Mouse (Mus musculus): ENCODE measurements around the gene Zfp664.
A peak's percentile ranks its signal among the peaks of the same experiment; 100 is the strongest.

Gene Zfp664

DNA sequence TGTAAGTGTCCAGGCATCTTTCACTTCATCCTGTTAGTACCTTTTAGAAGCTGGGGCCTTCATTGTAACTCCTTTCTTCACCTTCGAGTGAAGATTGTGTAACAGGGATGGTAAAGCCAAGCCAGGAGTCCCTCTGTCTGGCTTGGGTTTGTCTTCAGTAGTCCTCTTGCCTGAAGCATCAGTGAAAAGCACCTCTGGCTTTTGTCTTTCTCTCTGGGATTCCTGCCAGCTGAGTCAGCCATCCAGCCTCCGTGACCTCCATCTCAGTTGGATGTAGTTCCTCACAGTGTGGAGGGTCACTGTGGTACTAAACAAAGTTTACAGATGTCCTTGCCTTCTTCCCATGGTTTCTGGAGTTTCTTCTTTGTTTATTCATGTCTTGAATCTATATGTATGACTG lies 9.5 kb downstream of the Zfp664 start:
- no peak for DNase-seq (ENCODE audit: low read depth, low spot score)

DNA sequence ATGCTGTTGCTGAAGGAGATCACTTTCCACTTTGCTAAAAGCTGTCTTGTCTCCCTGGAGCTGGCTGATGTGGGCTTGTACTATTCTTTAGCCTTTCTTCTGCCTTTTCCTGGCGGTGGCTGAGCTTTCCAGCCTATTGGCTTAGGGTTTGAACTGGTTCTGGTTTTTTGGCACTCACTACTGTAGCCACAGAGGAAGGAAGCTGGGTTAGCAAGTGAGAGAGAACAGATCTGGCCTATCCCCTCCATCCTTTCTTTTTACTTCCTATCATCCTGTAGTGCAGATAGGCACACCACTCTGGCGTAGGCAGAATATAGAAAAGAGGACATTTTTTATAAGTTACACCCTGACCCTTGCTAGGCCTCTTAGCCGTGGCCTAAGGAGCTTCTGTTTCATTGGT lies 10.6 kb downstream of the Zfp664 start:
- peak; percentile 38 for DNase-seq (ENCODE audit: low read depth, low spot score)

DNA sequence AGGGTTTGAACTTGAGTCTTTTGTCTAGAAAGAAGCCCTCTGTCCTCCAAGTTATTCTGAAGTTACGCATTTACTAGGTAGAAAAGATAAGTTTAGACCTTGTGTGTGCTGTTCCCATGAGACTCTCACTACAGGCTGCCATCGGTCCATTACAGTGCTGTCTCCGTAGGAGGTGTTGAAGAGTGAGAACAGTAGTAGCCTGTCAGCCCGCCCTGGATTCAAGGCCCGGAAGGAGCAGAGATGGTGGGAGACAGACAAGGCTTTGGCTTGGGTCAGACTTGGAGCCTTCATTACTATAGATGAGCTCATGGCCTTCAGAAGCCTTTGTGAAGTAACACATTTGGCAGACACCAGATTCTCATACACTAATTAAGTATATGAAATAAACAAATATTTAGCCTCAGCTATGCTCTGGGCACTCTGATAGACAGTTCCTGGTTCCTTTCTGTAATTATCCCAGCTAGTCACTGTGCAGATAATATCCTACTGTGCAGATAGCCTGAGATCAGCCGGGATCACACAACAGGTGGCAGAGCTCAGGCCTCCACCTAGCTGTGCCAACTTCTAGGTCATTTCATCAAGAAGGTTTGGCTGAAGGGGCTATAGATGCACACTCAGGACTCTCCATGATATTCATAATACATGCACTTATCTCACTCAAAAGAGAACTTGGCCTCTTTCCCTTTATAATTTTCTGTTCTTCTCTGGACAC lies 11.6 kb downstream of the Zfp664 start:
- DNase-seq (ENCODE audit: low read depth, low spot score), result no peak

DNA sequence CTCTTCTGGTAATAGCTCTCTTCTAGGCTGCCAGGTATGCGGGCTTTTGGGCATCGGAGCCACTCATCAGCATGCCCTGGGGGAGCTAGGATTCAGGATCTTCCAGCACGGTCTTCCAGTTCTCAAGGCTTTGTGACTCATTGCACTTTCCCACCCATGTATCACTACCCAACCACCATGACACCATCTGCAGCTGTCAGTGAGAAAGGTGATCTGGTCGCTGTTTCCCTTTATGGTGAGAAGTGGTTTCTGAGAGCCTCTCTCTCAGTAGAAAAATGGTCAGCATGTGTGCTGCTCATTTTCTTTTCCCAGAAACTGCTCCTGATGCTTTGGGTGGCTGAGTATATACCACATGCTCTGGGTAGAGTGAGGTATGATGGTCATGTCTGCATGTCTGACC lies 16.8 kb downstream of the Zfp664 start:
- DNase-seq (ENCODE audit: low read depth, low spot score), result no peak

DNA sequence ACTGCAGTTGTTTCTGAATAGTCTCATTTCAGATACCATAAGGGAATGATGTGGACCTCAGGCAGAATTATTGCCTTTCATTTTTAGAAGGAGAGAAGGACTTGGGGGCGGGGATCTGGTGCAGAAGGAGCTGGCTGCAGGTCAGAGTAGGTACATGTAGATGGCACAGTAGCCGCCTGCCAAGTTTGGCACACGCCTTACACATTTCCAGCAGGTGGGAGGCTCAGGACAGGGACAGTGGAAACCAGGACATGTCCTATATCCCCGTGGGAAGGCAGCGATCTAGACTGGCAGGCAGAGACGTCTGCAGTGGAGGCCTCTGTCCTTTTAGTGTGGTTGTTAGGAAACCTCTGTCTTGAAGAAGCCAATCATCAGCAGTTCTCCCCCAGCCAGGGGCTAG lies 17.3 kb downstream of the Zfp664 start:
- no peak for DNase-seq (ENCODE audit: low read depth, low spot score)

DNA sequence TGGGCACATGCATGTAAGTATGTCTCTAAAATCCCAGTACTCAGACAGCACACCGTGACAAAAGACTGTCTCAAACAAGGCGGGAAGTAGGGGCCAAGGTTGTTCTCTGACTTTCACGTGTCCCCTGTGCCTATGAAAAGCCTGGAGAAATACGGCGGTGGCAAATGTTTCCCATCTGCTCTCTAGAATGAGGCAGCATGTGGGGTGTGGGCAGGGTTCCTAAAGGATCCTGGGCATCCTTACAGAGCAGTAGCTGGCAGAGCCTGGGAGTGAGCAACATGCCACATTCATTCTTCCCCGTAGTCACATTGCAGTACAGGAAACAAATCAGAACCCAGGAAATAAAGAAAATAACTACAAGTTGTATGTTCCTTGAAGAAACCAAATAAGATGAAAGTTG lies 21.4 kb downstream of the Zfp664 start:
- DNase-seq (ENCODE audit: low read depth, low spot score), result no peak

DNA sequence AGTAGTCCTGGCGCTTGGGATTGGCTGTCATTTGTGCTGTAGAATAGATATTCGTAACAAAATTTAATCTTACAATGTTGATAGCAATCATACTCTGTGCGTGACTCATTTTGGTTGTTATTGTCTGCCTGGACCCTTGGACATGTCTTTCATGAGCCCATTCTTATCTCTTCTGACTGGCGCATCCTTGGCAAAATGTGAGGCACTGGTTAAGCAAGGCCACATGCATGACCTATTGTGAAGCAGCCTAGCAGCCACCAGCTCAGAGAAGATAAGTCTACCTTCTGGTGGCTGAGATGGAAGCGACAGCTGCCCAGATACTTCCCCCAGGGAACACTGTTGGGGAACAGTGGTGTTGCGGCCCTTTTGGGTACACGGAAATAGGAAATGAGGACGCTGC lies 26.2 kb downstream of the Zfp664 start:
- DNase-seq (ENCODE audit: low read depth, low spot score), result no peak

DNA sequence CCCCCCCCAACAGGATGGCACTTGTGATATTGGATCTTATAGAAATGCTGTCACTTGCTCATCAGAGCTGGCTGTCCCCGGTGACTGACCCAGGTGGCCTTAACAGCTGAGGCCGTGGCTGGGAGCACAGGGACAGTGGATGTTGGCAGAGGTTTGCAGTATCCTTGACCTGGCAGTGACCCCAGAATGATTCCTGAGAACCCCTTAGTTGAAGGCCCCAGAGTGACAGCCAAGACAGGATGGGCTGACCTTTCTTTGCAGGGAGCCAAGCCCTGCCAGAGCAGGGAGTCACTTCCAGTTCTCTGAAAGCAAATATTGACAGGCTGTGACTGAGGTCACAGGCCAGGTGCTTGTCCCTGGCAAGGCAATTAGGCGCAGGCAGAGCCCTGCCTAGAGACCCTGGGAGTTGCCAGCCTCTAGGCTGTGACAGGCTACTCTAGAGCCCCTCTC lies 29.5 kb downstream of the Zfp664 start:
- no peak for DNase-seq (ENCODE audit: low read depth, low spot score)

DNA sequence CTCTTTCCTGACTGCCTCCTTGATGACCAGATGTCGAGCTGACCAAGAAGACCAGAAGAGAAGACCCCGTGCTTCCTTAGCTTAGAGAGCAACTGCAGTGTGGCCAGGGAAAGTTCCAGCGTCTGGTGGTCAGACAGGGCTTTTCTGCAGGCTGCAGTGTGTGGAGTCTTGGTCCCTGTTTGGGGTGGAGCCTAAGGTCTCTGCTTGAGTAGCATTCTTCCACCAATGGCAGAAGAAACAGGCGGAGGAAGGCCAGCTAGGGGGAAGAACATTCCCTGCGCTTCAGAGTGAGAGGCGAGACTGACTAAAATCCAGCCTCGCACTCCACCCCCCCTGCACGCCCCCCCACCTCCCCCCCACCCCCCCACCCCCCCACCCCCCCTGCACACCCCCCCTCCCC lies 33.6 kb downstream of the Zfp664 start:
- no peak for DNase-seq (ENCODE audit: low read depth, low spot score)

DNA sequence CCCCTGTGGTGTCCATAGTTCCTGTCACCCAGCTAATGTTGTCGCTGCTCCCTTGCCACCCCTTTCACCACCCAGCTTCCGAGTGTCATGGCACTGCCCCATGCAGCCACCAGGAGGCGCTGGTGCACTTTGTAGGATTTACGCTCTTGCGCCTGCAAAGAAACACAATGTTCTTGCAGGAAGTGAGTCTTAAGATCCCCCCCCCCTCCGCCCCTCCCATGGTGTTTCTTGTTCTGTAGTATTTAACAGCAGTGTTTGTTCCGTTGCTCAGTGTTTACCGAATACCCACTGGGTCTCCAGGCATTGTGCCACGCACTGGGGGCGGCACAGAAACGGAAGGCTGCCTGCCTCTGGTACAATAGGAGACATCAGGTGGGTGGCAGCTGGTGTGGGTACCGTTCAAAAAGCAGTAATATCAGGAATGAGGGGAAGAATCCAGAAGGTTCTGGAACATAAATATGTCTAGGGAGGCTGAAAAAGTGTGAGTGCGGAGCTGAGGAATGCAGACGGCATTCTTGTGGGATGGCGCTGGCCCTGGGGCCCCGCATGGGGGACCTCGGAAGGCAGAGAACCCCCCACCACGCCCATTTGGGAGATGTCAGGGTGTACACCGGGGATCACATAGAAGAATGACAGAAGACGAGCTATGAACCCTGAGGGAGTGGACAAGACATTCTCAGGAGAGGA lies 37.6 kb downstream of the Zfp664 start:
- peak; percentile 88 for DNase-seq (ENCODE audit: low read depth, low spot score)

DNA sequence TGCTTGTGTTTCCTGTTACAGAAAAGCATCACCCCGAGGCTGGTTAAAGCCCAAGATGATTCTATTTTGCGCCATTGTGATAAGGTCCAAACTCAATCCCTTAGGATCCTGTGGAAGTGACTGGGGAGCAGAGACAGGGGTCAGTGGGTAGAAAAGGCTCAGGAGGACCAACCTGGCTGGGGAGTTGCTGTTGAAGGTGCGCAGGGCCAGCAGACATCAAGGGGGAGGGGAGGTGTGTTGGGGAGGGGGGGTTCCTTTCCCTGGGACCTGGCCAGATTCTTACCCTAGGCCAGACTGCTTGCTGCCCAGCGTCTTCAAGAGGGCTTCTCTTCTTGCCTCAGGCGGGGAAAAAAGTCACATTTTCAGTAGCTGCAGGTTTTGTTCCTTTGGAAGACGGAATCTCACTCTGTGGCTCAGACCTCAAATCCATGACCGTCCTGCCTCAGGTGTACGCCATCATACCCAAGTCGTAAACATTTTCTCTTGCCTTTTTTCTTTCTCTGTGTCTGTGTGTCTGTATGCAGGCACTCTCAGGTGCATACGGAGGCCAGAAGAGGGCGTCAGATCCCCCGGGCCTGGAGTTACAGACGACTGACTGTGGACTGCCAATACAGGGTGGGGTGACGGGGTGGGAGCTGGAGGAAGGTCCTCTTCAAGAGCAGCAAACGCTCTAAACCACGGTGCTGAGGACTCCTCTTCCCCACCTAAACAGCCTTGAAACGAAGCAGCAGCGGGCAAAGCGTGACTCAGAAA lies 38.4 kb downstream of the Zfp664 start:
- DNase-seq (ENCODE audit: low read depth, low spot score), result no peak

DNA sequence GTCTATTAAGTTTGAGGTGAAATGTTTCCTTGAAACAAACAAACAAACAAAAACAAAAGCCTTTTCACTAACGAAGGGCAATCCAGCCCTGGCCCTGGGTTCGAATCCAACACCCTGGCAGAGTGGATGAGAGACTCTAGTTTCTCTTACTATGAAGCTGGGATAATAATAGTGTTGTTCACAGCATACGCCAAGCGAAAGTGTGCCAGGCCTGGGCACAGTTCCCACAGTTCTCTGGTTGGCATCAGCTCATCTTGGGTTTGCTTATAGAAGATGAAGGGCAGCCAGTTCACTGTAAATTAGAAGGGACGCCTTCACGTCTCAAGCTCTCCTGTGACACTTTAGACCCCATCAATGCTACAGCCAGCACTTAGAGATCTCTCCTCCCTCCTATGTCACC lies 39.2 kb downstream of the Zfp664 start:
- DNase-seq (ENCODE audit: low read depth, low spot score), result no peak

DNA sequence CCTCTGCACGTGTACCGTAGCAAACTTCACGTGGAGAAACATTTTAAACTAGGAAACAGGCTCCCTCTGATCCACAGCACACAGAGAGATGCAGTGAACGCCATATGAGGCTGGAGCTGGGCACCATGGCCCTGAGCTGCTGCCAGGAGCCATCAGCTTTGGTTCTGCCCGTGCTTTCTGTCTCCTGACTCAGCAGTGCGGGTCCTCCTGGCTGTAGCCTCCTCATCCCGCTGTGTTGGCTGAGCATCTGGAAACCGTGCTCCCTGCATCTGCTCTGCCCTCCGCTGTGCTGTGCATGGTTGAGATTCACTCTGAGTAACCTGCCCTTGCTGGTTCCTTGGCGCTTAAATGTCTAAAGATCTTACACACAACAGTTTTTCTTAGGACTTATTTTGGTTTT lies 39.7 kb downstream of the Zfp664 start:
- DNase-seq (ENCODE audit: low read depth, low spot score), result no peak

DNA sequence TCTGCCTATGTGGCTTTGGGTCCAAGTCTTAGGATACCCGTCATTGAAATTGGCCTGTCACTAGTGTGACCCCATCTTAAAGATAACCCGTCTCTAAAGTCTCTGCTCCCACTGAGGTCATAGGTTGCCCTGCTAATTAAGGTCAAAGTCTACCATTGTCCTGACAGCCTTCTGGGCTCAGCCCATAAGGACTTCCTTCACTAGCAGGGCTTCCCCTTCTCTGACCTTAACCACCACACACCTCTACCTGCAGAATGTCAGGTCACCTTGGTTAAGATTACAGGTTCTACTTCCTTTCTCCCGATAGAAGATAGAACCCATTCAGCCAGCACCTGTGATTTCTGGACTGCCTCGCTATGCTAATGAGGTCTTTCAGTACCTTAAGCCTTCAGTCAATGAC lies 41.4 kb downstream of the Zfp664 start:
- no peak for DNase-seq (ENCODE audit: low read depth, low spot score)

DNA sequence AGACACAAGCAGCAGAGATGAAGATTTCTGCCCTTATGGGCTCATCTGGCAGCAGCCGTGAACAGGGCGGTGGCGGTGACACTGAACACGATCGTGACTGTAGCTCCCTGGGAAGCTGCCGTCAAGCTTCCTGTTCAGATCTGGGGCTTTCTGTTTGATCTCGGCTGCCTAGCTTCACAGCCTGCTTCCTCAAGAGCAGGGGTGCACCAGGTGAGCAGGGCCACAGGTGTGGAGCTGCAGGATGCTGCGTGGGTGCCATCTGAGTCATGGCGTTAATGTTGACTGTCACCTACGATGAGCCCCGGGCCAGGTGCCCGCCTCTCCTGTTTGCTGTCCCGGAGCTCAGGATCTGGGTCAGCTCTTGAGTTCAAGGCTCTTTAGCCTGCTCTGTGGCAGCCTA lies 44.4 kb downstream of the Zfp664 start:
- peak; percentile 80 for DNase-seq (ENCODE audit: low read depth, low spot score)

DNA sequence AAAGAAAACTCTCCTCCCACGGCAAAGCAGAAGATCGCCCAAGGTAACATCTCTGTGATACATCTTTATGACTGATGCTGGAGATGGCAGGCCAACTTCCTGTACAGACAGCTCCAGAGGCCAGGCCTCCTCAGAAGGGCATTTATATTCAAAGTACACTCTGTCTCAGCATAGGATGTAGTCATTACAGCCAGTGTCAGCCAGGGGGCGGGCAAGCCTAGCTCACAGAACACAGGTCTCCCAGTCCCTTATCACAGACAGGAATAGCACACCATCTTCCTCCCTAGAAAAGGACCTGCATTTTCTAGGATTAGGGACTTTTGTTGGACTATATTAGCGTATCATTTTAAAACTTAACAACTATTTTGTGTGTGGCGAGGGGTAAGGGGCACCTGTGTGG lies 46.4 kb downstream of the Zfp664 start:
- DNase-seq (ENCODE audit: low read depth, low spot score), result peak; percentile 73

DNA sequence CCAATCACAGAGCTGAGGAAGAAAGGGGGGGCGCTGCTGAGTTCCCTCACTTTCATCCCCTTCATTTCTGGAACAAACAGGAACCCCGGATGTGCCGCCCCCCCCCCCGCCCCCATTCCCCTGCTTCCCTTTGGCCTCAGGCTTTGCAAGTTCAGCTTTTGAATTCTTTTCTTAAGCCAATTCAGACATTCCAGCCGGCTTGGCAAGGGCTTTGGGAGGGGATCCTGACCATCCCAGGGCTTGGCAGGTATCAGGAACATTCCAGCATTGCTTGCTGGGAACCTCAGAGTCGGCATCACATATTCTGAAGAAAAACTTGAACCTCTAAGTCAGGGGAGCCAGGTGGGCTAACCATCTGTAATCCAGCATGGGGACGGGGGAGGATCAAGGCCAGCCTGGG lies 49.8 kb downstream of the Zfp664 start:
- DNase-seq (ENCODE audit: low read depth, low spot score), result no peak

DNA sequence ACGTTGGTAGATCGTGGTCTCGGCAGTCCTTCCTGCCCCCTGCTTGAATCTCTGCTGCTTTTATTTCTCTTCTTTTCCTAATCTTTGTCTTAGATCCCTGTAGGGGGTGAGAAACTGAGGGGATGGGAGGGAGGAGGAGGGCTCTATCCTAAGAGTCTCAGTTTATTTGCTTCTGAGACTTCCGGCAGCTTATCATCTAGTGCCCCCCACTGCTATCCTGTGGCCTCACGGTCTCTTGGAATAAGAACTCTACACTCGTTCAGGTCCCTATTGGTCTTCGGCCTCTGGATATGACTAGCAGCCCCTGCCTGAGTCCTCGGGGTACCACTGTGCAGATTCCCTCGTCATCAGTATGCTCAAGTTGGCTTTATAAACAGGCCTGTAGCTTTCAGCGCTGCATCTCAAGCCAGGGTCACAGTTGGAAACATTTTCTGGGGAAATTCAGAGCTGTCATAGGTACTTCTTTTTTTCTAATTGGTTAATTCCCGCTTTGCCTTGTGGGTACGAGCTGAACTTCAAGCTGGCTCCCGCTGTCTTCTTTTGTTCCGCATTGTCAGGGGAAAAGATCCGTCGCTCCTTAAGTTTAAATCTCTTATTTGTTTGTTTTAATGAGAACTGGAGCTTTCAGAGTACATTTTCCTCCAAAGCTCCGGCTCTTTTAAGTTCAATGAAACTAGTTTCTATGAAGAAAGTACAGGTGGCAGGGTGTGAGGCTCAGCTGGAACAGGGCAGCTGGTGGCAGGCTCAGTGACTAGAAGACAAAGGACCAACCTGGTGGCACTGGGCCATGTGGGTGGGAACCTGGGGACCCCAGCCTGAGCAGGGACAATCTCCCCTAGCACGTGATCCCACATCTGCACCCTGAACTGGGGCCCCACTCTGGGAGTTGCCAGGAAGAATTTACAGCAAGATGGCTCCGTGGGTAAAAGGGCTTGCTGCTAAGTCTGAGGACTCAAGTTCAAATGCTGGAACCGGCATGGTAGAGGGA lies 50.7 kb downstream of the Zfp664 start:
- no peak for DNase-seq (ENCODE audit: low read depth, low spot score)

DNA sequence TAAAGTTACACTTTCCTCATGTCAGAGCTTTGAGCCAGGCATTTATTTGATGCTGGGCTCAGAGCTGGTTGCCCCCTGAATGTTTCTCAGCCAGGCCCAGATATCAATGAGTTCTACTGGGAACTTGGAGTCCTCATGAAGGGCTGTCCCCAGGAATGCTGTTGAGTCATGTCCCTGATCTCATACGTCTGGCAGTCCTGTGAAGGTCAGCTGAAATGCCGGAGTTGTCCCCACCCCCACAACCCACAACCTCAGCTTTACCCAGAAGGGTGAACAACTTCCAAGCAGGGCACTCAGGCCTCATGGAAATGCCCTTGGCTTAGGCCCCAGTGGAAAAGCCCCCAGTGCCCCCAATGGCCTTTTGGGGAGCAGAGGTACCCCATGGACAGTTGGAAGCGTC lies 57.3 kb downstream of the Zfp664 start:
- DNase-seq (ENCODE audit: low read depth, low spot score), result no peak

DNA sequence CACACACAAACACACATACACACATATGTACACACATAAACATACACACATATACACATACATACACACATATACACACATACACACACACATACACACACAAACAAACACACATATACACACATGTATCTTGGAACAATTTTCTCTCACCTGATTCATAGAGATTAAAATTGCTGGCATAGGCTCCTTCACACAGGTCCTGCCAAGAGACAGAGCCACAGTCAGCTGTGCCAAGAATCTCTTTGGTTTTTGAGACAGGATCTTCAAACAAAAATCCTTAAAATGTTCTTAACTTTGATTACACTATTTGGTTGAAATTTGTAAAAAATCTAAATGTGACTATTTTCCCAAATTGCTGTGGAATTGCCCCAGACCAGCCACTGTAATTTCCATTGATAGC lies 58.9 kb downstream of the Zfp664 start:
- no peak for DNase-seq (ENCODE audit: low read depth, low spot score)

Data from CD4-positive helper T cell, adult 2 months (primary cell).